Mouse (Mus musculus) heart, embryonic 10.5 days (tissue): ENCODE data around the gene Rae1. TPM values are rescaled to one million over a fixed set of nuclear protein-coding genes. Genes with fewer than 3 reads are reported as not detected.

Experiments
- DNase-seq: peaks from one replicate; pipeline ENCODE4 v3.0.0-alpha.2; 2017; ENCODE audit warnings: low spot score
- H3K27ac ChIP-seq: fragments of 300-500 bp; sonication (generic); 2 replicates; pipeline ENCODE4 v1.5.1; 2016; ENCODE audit warnings: mild to moderate bottlenecking
- H3K27me3 ChIP-seq: fragments of 300-500 bp; sonication (generic); 2 replicates; pipeline ENCODE4 v1.6.1; 2016; ENCODE audit warnings: mild to moderate bottlenecking; ENCODE audit not compliant: poor library complexity, insufficient read depth, severe bottlenecking
- H3K36me3 ChIP-seq: fragments of 300-500 bp; sonication (generic); 2 replicates; pipeline ENCODE4 v1.6.1; 2016; ENCODE audit warnings: mild to moderate bottlenecking, moderate library complexity
- H3K4me1 ChIP-seq: fragments of 300-500 bp; sonication (generic); 2 replicates; pipeline ENCODE4 v1.6.1; 2016; ENCODE audit warnings: mild to moderate bottlenecking
- H3K4me3 ChIP-seq: fragments of 300-500 bp; sonication (generic); 2 replicates; pipeline ENCODE4 v1.5.1; 2016; ENCODE audit warnings: mild to moderate bottlenecking, moderate library complexity
- H3K9me3 ChIP-seq: fragments of 300-500 bp; sonication (generic); 2 replicates; pipeline ENCODE4 v1.6.1; 2016; ENCODE audit warnings: mild to moderate bottlenecking, moderate library complexity
- WGBS: fragments of 180-500 bp; shearing (Covaris S2); methylation state at CpG from one replicate; pipeline ENCODE4 v1.1.7; 2016; 5-methylcytosine and 5-hydroxymethylcytosine counted together
- polyA plus RNA-seq: library from polyadenylated mRNA; unstranded; fragments of >200 nt; fragmentation: Nextera tagmentation; extraction: Ambion mirVana; gene quantifications from 2 replicates; pipeline ENCODE4 v1.2.1, GENCODE M21; 2016

Gene Rae1
- polyA plus RNA-seq, 1 experiment from 2014 or later: 162 TPM

DNA sequence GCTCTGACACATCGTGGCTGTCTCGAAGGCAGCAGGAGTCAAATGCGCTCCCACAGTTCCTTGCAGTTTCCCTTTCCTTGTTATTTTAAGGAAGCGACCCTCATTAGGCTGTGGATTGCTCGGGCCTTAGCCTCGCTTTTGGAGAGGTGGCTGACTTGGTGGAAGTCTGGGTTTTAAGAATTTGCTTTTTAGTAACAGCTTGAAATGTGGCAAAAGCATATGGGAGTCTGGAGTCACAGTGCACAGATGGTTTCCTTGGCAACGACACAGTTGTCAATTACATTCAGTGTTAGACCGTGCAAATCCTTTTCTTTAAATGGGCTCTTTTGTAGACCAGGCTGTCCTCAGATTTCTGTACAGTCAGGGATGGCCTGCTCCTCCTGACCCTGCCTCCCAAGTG is 1.0 kb downstream of the Rae1 start:
- peak overlapping the region; percentile 98 for H3K27ac ChIP-seq
- H3K4me3 ChIP-seq: peak overlapping the region; percentile 95
- H3K27me3 ChIP-seq: no peaks in the 10 kb centered on the region
- H3K36me3 ChIP-seq: peaks cover 43% of the 10 kb centered on the region
- H3K4me1 ChIP-seq: peaks cover 20% of the 10 kb centered on the region
- 21% methylated on average over 8 of the region's 8 CpGs for WGBS
- no peaks in the 10 kb centered on the region for H3K9me3 ChIP-seq
- no peak for DNase-seq

DNA sequence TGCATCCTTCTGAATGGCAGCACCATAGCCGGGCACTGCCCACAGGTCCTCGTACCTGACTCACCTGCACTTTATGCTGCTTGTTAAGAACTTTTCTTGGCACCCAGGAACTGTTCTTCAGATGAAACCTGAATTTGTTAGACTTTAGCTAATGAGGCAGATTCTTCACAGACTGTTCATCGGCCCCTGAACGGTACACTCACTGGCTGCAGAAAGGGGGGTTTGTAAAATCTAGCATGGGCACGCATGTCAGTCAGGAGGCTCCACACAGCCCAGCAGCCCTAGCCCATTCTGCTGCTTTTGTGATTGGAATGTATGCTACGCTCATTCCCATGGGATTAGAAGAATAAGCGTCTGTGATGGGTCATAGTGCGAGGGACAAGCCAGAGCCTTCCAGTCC is 3.8 kb downstream of the Rae1 start:
- H3K9me3 ChIP-seq: no peaks in the 10 kb centered on the region
- peaks cover 17% of the 10 kb centered on the region for H3K4me1 ChIP-seq
- H3K36me3 ChIP-seq: peaks cover 71% of the 10 kb centered on the region
- no peaks in the 10 kb centered on the region for H3K27me3 ChIP-seq
- DNase-seq: no peak
- no peak overlapping the region for H3K27ac ChIP-seq
- WGBS: 94% methylated on average over 8 of the region's 8 CpGs
- no peak overlapping the region for H3K4me3 ChIP-seq

DNA sequence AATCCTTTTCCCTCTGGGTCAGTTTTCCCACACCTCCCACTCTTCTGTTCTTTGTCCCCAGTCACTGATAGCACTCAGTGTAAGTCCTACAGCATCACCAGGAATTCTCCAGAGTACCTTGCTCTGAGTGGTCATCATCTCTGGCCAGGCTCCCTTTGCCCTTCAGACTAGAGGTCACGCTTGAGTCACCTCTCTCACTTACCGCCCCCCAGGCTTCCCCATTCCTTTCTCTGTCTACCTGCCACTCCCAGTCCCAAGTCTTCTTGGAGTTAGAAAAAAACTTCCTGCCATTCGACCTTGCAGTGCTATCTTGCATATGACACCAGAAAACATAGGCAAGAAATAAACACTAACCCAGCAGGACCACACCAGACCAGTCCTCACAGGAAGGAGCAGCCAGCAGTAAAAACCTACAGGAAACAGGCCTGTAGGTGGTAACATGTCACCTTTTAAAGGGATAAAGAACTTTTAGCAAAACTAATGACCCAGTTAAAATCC is 10.4 kb downstream of the Rae1 start:
- Histone ChIP-seq H3K4me1 (peaks cover 13% of the 10 kb centered on the region), H3K27me3 (no peaks in the 10 kb centered on the region), H3K9me3 (no peaks in the 10 kb centered on the region), H3K36me3 (peaks cover 95% of the 10 kb centered on the region), H3K4me3 (no peak overlapping the region), H3K27ac (no peak overlapping the region)
- no peak for DNase-seq
- 68% methylated on average over 3 of the region's 3 CpGs for WGBS

DNA sequence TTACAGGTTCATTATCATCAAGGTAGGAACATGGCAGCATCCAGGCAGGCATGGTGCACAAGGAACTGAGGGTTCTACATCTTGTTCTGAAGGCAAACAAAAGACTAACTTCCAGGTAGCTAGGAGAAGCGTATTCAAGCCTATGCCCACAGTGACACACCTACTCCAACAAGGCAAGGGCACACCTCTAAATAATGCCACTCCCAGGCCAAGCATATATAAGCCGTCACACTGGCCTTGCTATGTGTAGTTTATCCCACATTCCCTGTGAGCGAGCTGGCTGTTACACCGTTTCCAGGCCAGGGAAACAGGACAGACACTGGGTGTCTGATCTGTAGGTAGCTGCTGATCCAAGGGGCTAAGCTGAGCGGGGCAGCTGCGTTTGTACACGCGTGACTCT is 11.5 kb downstream of the Rae1 start:
- Histone ChIP-seq H3K27ac (no peak overlapping the region), H3K36me3 (peaks cover 96% of the 10 kb centered on the region), H3K4me1 (peaks cover 15% of the 10 kb centered on the region), H3K4me3 (no peak overlapping the region), H3K27me3 (no peaks in the 10 kb centered on the region), H3K9me3 (no peaks in the 10 kb centered on the region)
- DNase-seq: no peak
- WGBS: 95% methylated on average over 8 of the region's 8 CpGs

DNA sequence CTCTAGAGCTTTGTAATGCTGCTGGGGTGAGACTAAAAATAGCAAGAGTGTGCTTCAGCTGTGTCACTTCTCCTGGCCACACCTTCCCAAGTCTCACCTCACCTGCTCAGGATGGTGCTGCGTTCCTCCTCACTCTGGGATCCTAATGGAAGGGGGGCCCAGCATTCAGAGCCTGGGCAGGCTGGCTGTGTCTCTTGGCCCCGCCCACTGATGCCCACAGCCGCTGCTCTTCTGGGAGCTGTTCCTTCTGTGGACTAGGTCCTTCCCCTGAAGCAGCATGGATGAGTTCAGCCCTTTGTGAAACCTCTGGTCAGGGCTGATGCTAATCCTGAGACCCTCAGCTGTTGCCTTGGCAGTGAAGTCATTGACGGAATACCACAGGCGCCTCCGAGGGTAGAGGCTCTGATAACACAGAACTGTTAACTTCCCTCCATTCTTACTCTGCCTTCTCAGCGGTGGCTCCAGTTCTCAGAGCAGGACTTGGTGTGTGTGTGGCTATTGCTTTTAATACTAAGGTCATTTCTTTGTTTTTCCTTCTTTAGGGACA is 14.9 kb downstream of the Rae1 start:
- Histone ChIP-seq H3K36me3 (peaks cover 63% of the 10 kb centered on the region), H3K4me1 (peaks cover 41% of the 10 kb centered on the region), H3K9me3 (no peaks in the 10 kb centered on the region), H3K27ac (0 out of 2 replicates have a peak overlapping the region, but pooled peaks have one; percentile 37), H3K4me3 (no peak overlapping the region), H3K27me3 (no peaks in the 10 kb centered on the region)
- DNase-seq: no peak
- WGBS: 35% methylated on average over 7 of the region's 7 CpGs

DNA sequence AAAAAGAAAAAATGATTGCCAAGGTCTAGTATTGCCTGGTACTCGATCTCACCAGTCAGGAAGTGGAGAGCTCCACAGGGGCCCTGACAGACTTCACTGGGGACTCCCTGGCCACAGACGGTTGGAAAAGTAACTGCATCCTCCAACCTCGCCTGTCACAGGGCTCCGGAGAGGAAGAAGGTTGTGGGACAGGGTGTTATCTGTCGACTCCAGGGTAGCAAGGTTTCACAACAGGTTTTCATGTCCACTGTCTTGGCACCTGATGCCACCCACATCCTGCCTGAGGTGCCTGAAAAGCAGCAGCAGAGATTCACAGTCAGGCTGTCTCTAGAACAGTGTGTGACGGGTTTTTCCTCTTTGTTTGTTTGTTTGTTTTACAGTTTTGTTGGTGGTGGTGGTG is 18.0 kb downstream of the Rae1 start:
- peak overlapping the region; percentile 86; the same call in 1 of the 2 replicates for H3K27ac ChIP-seq
- no peak for DNase-seq
- no peaks in the 10 kb centered on the region for H3K9me3 ChIP-seq
- no peak overlapping the region for H3K4me3 ChIP-seq
- H3K4me1 ChIP-seq: peaks cover 54% of the 10 kb centered on the region
- H3K27me3 ChIP-seq: peaks cover 9% of the 10 kb centered on the region
- H3K36me3 ChIP-seq: peaks cover 31% of the 10 kb centered on the region
- 25% methylated on average over 6 of the region's 6 CpGs for WGBS

DNA sequence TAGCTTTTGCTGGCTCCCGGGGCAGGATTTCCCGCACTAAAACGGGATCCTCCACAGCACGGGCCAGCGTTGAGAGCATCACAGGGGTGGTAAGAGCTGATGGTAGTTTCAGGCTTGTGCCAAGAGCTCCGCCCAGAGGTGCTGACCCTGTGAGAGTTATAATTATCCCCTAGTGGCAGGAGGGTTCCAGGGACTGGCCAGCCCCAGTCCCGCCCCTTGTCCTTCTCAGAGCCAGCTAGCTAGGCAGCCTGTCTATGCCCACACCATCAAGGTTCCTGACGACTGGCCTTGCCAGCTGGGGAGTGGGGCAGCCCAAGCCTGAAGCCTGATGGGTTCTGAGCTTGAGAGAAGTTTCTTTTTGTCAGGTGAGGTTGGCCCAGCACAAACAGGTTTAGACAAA is 18.7 kb downstream of the Rae1 start:
- Histone ChIP-seq H3K36me3 (peaks cover 30% of the 10 kb centered on the region), H3K27ac (peak overlapping the region; percentile 86), H3K9me3 (no peaks in the 10 kb centered on the region), H3K27me3 (peaks cover 9% of the 10 kb centered on the region), H3K4me3 (peak overlapping the region; percentile 31), H3K4me1 (peaks cover 60% of the 10 kb centered on the region)
- WGBS: 10% methylated on average over 8 of the region's 8 CpGs
- DNase-seq: no peak

DNA sequence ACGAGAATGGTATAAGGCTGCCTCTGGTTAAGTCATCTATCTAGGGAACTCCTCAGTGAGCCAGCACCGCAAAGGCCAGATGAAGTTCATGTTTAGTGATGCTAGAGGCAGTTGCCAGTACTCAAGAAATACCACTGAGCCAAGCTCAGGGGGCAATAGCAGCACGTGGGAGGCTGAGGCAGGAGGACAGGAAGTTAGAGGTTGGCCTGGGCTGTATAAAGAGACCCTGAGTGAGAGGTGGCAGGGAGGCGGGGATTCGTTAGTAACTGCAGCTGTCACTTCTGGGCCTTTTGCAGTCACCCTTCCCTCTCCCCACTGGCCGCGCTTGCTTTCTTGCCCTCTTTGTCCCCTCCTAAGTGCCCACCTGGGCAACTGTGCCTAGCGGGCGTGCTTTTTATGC is 19.4 kb downstream of the Rae1 start:
- Histone ChIP-seq H3K27ac (peak overlapping the region; percentile 86), H3K9me3 (no peaks in the 10 kb centered on the region), H3K27me3 (peaks cover 9% of the 10 kb centered on the region), H3K36me3 (peaks cover 30% of the 10 kb centered on the region), H3K4me1 (peaks cover 63% of the 10 kb centered on the region), H3K4me3 (peak overlapping the region; percentile 59)
- no peak for DNase-seq
- WGBS: 19% methylated on average over 9 of the region's 9 CpGs

DNA sequence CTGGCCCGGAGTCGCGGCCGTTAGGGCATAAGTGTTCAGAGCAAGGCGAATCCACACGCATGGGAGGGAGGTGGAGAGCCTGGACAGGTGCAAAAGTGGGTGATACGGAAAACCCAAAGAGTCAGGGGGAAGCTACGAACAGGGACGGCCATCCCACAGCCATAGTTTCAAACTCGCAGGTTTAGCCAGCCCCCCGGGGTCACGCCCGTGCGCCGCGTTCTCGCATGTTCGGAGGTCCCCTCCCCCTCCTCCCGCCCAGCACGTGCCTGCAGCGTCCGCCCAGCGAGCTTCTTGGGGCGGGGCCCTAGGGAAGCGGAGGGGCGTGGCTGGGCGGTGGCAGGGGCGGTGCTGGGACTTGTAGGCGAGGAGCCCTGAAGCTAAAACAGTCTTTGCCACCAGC is 19.9 kb downstream of the Rae1 start:
- peaks cover 9% of the 10 kb centered on the region for H3K27me3 ChIP-seq
- peak overlapping the region; percentile 86 for H3K27ac ChIP-seq
- H3K4me1 ChIP-seq: peaks cover 63% of the 10 kb centered on the region
- peaks cover 31% of the 10 kb centered on the region for H3K36me3 ChIP-seq
- peak; percentile 95 for DNase-seq
- under 1% methylated on average over 29 of the region's 29 CpGs for WGBS
- peak overlapping the region; percentile 59 for H3K4me3 ChIP-seq
- H3K9me3 ChIP-seq: no peaks in the 10 kb centered on the region

DNA sequence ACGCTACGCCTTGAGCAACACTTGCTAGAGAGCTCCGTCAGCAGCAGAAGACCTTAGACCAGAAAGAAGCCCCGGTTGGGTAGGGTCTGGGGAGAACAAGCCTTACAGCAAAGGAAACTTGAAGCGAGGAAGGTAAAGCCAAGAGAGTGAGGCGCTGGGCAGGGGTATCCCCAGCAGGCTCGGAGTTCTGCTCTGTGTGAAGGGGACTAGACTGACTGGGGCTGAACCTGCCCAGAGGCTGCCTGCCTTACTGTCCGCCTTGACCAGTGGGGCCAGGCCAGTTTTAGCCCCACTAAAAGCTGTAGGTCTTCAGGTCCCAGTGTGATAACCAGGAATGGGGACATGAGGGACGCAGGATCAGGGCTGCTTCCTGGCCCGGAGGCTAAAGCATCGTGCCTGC is 20.5 kb downstream of the Rae1 start, which contains the start of gene Rbm38:
Gene Rbm38, plus strand, starts transcription at position 69 of the 400 bp plus-strand sequence.
- DNase-seq: no peak
- H3K9me3 ChIP-seq: no peaks in the 10 kb centered on the region
- peak within 1 kb of the TSS; percentile 91 for H3K4me3 ChIP-seq
- peaks cover 64% of the 10 kb centered on the region for H3K4me1 ChIP-seq
- peaks cover 31% of the 10 kb centered on the region for H3K36me3 ChIP-seq
- peaks cover 9% of the 10 kb centered on the region for H3K27me3 ChIP-seq
- WGBS: 34% methylated on average over 11 of the region's 11 CpGs
- H3K27ac ChIP-seq: peak within 1 kb of the TSS; percentile 86

DNA sequence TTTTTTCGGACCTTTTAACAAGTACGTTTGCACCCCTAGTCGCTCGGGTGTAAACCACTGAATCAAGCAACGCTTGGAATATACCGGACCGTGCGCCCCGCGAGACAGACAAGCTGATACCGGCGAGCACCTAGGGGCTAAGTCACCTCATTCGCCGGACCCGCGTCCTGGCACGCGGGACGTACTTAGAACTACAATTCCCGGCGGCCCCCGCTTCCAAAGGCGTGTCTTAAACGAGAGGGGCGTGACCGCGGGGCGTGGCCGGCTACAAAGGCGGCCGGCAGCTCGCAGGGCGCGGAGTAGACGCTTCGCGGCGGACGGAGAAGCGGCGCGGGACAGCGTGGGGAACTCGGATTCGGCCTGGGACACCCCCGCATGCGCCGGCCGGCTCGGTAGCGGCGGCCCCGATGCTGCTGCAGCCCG is 21.7 kb downstream of the Rae1 start:
- Histone ChIP-seq H3K4me3 (peak overlapping the region; percentile 91), H3K9me3 (no peaks in the 10 kb centered on the region), H3K27me3 (peaks cover 9% of the 10 kb centered on the region), H3K27ac (peak overlapping the region; percentile 91), H3K4me1 (peaks cover 76% of the 10 kb centered on the region), H3K36me3 (peaks cover 36% of the 10 kb centered on the region)
- 1% methylated on average over 54 of the region's 54 CpGs for WGBS
- peak; percentile 96 for DNase-seq

DNA sequence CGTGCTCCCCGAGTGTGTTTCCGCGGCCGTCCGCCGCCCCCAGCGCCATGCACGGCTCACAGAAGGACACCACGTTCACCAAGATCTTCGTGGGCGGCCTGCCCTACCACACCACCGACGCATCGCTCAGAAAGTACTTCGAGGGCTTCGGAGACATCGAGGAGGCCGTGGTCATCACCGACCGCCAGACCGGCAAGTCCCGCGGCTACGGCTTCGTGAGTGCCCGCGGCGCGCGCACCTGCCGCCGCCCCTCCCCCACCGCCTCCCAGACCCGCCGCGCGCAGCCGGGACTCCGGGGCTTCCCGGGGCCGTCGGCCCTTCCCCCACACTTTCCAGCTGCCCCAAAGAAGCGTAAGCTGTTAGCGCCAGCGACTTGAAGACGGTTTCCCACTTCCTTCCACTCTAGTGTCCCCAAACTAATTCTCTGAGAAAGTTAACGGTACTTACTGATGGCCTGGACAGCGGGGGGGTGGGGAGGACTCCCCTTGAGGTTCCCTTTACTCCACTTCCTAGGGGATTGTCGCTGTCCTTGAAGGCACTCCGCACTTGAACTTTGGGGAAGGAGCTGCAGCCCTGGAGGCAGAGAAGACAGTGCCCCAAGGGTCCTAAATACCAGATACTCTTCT is 22.3 kb downstream of the Rae1 start:
- Histone ChIP-seq H3K27ac (peak overlapping the region; percentile 91), H3K27me3 (peaks cover 9% of the 10 kb centered on the region)
- WGBS: under 1% methylated on average over 51 of the region's 51 CpGs

DNA sequence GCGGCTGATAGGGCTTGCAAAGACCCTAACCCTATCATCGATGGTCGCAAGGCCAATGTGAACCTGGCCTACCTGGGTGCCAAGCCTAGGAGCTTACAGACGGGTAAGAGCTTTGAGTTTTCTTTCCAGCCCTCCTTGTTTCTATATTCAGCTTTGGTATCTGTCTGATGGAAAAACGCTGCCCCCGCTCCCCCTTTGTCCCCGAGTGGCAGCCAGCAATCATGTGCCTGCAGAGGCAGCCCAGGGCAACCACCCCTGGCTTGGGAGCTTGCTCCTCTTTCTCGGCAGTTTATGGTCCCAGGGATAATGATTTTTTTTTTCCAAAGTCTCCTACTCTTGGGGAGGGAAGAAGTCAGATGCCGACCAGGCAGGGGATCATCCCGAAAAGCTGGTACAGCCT is 22.9 kb downstream of the Rae1 start:
- no peak for DNase-seq
- Histone ChIP-seq H3K36me3 (peaks cover 47% of the 10 kb centered on the region), H3K27ac (peak overlapping the region; percentile 91), H3K4me1 (peaks cover 81% of the 10 kb centered on the region), H3K9me3 (no peaks in the 10 kb centered on the region), H3K27me3 (peaks cover 9% of the 10 kb centered on the region), H3K4me3 (peak overlapping the region; percentile 91)
- WGBS: 25% methylated on average over 10 of the region's 10 CpGs

More for the DNA sequence above, 22.3 kb downstream of the Rae1 start:
- Histone ChIP-seq H3K4me1 (peaks cover 79% of the 10 kb centered on the region), H3K36me3 (peaks cover 41% of the 10 kb centered on the region), H3K4me3 (peak overlapping the region; percentile 91), H3K9me3 (no peaks in the 10 kb centered on the region)
- DNase-seq: no peak
